Mouse (Mus musculus) thymus, adult 18-20 months (tissue): ENCODE measurements at regions not wholly inside any gene's neighbourhood (a gene's known extent, or its start where the extent isn't known, plus 50 kb on each side); places are given as distances from the start of the nearest gene placed in this dataset.

Experiments
- DNase-seq, 2 experiments: peaks; one replicate each; pipeline ENCODE4 v3.0.0; 2022; ENCODE audit warnings: mixed read lengths in 2 of 2

DNA sequence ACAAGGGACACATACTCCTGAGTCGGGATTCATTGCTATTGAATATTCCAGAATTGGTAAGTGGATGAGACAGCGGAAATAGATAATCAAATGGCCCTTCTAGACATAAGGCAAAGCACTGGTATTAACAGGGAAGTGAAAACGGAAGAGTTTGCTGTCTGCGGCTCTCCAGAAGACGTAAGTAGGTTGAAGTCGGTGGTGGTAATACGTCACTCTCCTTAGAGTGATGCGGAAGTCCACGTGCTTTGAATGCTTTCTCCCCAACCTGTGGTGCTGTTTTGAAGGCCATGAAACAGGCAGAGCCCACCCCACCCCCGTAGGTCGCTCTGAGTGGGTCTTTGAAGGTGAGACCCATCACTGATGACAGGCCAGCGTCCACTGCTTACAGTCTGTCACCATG, 308.0 kb upstream of the Tbx3 start:
- no peak for DNase-seq

- no peak for DNase-seq
These were observed 306.2 kb upstream of the Tbx3 start for GRCm38 (mm10) chr5:119364250-119364649.

DNA sequence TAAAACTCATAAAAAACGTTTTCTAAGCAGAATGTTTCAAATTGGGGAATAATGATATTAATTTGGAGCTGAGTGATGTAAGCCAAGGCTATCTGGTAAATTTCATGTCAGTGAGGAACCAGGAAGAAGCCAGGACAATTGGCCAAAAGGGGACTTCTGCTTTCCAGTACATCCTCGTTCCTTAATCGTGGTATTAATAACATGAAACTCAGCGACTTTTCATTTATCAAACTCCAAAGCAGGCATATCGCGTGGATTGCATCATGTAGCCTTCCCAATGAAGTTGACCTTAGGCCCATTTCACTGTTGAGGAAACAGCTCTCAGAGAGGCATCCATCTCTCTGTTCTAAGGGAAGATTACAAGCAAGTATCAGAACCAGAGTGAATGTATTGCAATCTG, 305.3 kb upstream of the Tbx3 start:
- no peak for DNase-seq

DNA sequence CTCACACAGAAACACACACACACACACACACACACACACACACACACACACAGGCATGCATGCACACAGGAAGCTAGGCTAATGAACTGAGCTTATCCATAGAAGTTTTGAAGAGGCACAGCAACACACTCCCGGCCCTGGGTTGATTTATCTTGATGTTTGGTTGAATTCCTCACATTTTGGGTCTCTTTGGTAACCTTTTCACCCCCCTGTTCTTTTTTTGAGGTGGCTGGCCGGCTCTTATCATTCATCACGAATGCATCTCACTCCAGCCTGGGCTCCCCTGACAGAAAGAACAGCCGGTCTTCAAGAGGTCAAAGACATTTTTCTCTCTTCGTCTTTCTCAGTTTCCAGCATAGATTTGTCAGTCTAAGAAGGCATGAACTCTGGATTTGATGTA, 304.2 kb upstream of the Tbx3 start:
- no peak for DNase-seq

GRCm38 (mm10) chr5:119370481-119370880, 300.0 kb upstream of the Tbx3 start:
- DNase-seq = no peak

GRCm38 (mm10) chr5:119370931-119371330, 299.5 kb upstream of the Tbx3 start:
- no peak for DNase-seq

- no peak for DNase-seq
These were observed 296.4 kb upstream of the Tbx3 start for GRCm38 (mm10) chr5:119373774-119374700.

DNA sequence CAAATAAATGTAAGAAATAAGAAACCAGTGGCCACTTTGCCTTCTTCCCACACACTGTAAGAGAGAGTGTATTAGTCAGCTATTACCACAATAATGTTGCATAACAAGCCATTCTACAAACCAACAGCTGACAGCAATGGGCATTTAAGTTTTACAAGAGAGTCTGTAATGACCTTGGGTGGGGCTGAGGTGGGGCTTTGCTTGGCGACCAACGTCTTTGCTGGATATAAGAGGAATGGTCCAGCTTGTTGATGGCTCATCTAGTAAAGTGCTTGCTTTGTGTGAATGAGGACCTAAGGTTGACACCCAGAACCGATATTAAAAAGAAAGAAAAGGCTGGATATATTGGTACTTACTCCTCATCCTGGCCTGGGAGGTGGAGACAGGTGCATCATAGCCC, 295.6 kb upstream of the Tbx3 start:
- no peak for DNase-seq

DNA sequence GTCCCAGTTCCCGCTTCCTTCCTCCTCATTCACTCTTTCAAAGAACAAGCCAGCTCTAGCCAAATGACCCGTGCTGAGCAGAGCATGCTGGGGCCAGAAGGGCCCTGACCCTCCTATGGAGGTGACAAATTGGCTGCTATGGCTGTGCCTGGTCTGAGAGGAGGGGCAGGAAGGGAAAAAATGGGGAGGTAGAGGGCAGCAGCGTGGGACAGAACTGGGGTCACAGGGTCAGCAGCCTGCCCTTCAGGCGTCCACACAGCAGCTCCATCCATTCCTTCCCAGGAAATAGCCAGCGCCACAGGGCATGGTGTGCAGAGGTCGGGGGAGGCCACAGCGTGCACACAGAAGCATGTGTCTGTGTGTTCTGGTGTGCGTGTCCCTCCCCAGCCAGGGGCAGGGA, 292.2 kb upstream of the Tbx3 start:
- no peak for DNase-seq

GRCm38 (mm10) chr5:119379915-119380432, 290.5 kb upstream of the Tbx3 start:
- DNase-seq = no peak

DNA sequence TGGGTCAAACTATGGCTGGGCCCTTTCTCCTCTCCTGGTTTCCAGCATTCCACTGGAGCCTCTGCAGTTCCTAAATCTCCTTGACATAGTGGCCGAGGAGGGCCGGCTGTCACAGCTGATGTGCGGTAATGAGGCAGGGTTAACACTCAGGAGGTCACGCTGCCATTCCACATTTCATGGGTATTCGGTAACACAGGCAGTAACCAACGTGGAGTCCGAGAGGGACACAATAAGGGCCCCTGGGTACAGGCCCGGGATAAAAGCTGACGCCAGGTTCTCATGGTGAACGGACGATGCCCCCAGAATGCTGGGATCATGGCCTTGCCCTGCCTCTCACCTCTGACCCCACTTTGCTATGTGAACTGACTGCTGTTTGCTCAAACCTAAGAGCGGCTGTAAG, 289.0 kb upstream of the Tbx3 start:
- DNase-seq = no peak

DNA sequence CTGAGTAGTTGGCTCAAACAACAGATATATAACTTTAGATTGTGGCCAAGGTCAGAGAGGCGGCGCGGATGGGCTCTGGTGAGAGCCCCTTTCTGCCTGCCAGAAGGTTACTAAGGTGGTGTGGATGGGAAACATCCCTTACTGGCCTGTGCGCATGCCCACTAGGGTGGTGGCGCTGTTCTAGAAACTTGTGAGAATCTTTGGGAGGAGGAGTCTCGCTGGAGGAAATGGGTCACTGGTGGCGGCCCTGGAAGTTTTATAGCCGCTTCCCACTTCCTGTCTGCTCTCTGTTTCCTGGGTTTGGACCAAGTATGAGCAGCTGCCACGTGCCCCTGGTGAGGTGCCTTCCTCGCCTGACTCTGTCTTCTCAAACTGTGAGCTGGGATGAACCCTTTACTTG, 285.0 kb upstream of the Tbx3 start:
- DNase-seq = no peak

- no peak for DNase-seq
These were observed 283.6 kb upstream of the Tbx3 start for GRCm38 (mm10) chr5:119386821-119387220.

- no peak for DNase-seq
These were observed 283.2 kb upstream of the Tbx3 start for GRCm38 (mm10) chr5:119387261-119387660.

GRCm38 (mm10) chr5:119388841-119389240, 281.6 kb upstream of the Tbx3 start:
- DNase-seq = no peak

- no peak for DNase-seq
These were observed 281.1 kb upstream of the Tbx3 start for GRCm38 (mm10) chr5:119389384-119389783.

- DNase-seq = no peak
These were observed 280.6 kb upstream of the Tbx3 start for GRCm38 (mm10) chr5:119389857-119390256.

DNA sequence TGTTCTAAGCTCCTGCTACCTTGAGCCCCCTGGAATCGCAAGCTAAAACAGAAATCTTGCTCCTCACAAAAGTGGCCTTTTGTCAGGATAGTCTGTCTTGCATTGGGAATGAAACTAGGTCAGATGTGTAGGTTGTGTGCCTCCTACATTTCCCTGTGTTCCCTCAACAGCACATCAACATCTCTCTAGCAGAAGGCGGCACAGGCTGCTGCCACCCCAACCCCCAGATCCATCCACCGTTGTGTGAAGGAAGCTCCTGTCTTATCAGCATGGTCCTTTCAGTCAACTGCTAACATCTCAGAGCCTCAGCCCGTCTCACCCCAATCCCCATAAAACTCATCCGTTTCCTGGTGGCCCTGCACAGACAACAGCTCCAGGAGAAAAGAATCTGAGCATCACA, 272.0 kb upstream of the Tbx3 start:
- DNase-seq = no peak

GRCm38 (mm10) chr5:119400223-119400935, 270.1 kb upstream of the Tbx3 start:
- DNase-seq = no peak

- no peak for DNase-seq
These were observed 268.6 kb upstream of the Tbx3 start for GRCm38 (mm10) chr5:119401915-119402314.

DNA sequence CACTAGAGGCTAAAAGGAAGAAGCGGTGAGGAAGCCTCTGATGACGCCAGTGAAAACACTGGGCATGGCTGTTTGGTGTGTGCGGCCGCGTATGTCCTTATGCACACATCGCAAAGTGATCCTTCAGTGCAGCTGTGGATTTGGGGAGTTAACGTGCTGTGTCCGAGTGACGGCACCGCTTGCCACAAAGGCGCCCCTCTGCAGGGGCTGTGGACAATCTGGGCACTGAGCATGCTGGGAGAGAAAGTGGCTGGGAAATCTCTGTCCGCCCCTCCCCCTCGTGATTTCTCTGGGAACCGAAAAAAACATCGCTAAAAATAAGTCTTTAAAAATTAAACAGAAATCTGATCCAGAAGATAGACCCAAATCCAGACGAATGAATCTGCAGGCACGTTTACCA, 267.8 kb upstream of the Tbx3 start:
- no peak for DNase-seq

GRCm38 (mm10) chr5:119410966-119411365, 259.5 kb upstream of the Tbx3 start:
- no peak for DNase-seq

- DNase-seq = no peak
These were observed 254.6 kb upstream of the Tbx3 start for GRCm38 (mm10) chr5:119415835-119416234.

DNA sequence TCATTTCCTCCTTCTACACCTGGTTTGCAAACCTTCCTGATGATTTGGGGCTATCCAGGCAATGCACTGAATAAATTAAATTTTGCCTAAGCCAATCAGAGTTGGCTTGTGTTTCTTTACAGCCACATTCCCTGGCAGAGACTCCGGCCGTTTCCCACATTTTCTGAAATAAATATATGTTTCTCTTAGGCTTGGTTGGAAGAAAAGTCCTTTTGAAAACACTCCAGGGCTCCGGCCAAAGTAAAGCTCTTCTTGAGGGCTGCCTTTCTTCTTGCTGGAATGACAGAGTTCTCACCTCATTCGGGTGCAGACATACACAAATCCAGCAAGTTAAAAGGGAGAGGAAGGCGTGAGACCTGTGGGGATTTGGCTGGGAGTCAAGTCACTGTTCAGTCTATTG, 252.0 kb upstream of the Tbx3 start:
- DNase-seq = no peak
